Mouse (Mus musculus): ENCODE measurements around the gene Ptgfrn.

The Ptgfrn gene

DNA sequence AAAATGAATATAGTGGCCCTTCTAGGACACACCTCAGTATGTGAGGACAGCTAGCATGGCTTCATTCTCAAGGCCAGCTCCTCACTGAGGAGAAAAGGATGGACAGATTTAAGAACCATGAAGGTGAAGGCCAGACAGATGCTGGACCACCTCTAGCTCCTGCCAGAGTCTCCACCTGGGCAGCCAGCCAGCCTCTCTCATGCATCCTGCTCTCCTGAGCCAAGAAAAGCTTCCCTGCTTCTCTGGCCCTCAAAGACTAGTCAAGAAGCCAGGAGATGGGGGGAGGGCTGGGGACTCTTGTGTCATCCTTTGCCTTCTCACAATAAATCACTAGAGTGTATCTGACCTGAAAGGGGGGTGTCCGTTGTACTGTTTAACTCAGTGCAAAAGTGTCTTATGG is 31.7 kb downstream of the Ptgfrn start:
- DNase-seq, result no peak

DNA sequence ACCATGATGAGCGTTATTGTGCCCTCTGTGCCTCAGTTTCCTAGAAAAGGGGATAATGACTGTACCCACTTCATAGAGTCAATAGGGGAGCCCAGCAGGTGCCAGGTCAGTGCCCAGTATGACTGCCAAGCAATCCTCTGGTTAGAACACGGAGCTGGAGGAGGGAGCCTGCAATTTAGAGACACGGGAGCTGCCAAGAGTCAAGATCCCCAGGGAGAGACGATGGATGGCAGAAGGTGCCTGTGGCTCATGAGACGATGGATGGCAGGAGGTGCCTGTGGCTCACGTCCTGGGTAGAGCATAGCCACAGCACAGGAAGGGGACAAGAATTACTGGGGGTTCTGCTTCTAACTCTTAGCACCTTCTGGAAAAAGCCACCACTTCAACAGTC is 32.4 kb downstream of the Ptgfrn start:
- no peak for DNase-seq

DNA sequence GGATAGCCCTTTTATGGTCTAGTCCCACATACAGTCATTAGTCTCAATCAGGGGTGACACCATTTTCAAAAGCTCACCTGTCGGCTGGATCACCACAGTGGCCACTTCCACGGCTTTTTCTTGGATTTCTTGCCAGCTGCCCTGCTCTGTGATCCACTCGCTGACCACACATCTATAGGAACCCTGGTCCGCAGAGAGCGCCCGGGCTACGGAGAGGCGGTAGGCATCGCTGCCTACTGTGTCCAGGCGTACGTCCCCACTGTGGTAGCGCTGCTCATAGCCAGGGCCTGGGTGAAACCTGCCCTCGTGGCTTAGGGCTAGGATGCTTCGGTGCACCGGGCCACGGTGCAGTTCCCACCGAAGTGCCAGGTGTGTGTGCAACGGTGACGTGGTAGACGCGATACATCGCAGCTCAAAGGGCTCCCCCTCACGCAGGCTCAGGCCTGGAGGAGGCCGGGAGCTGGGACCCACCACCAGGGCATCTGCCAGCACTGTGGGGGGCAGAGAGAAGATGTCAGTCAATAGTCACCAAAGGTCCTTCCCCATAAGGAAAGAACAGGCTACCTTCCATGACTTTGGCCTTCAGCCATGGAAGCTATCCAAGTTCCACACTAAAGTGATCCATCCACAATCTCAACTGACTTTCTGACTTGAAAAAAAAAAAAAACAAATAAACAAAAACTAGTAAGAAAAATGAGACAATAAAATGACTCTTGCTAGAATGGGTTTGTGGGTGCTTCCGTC is 32.9 kb downstream of the Ptgfrn start:
- no peak for DNase-seq

DNA sequence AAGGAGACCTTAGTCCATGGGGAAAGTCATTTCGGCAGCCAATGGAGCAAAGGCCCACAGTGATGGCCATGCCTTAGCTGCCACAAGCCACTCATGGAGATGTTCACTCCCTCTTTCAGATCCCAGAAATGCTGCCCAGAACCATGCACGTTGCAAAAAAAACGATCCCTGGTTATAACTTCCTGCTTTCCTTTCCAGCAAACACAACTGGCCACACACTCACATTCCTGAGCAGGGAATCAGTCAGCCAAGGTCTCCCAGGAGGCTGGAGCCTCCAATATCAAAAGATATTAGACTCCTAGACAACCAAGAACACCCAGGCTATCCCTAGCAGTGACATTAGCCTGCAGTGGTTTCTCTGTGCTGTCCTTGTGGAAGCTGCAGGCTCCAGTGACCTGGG is 34.2 kb downstream of the Ptgfrn start:
- no peak for DNase-seq

DNA sequence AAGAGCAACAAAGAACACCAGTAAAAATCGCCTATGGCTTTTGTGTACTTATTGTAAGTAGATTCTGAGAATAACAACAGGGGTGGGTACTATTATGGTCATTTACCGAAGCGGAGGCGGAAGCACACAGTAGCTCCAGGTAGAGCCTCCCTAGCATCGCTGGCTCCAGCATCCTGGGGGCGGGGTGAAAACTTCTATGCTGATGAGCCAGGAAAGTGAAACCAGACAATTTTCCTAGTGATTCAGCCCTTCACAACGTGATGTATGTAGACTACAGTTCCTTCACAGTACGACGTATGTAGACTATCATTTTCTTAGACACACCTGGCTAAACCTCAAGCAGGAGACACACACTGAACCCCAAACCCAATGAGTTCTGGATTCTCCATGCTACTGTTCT is 36.7 kb downstream of the Ptgfrn start:
- no peak for DNase-seq

DNA sequence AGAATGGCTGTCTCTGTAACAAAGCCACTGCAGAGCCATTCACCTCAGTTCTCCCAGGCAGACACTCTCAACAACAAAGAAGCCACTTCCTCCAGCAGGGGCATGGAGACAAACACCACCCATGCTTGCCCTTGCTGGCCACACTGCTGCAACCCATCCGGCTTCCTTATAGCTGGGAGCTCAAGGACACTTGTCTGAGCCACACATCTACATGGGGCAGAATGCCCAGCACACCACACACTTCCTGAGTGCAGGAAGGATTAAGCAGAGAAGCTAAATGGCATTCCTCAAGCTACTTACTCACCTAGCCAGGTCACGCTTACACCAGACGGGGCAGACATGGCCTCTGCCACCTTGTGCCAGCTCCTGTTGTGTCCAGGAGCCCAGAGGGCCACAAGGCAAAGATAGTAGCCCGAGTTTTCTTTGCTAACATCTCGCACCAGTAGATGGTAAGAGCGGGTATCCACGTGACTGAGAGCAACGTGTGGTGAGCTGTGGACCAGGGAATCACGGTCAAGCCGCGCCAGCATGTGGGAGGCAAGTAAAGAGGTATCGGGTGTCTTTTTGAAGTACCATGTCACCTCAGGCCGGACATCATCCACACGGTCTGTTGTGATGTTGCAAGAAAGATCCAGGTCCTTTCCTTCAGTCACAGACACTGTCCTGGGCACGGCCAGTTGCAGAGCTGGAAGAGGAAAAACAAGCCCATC is 37.4 kb downstream of the Ptgfrn start:
- no peak for DNase-seq

DNA sequence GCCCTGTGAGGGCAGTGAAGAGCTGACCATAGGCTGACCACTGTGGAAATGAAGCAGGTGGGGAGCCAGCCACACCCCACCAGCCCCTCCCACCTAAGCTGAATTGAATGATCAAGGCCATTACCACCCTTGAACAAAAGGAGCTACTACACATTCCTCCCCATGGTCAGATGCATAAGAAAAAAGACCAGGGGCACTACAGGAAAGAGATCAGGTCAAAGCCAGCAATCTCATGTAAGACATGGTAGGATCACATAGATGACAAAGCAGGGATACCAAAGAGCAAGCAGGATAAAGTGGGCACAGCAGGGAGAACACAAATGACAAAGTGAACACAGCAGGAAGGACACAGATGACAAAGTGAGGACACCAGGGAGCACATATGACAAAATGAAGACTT is 38.5 kb downstream of the Ptgfrn start:
- no peak for DNase-seq

DNA sequence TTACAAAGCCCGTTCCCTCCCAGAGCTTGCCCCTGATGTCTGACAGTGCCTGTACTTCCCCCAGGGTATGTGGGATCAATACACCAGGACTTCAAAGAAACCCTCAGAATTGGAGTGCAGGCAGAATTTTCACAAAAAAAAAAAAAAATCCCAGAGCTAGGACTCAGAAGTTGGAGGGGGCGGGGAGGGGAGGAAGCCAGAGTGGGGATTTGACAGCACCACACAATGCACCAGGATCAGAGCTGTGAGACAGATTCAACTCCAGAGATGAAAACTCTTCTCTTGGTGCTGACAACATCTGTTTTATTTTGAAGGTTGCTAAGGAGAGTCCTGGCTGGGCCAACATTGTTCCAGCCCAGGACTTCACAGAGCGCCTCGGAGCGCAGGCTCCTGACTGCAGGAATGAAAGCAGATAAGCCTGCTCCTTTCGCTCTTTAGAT is 39.3 kb downstream of the Ptgfrn start:
- no peak for DNase-seq

DNA sequence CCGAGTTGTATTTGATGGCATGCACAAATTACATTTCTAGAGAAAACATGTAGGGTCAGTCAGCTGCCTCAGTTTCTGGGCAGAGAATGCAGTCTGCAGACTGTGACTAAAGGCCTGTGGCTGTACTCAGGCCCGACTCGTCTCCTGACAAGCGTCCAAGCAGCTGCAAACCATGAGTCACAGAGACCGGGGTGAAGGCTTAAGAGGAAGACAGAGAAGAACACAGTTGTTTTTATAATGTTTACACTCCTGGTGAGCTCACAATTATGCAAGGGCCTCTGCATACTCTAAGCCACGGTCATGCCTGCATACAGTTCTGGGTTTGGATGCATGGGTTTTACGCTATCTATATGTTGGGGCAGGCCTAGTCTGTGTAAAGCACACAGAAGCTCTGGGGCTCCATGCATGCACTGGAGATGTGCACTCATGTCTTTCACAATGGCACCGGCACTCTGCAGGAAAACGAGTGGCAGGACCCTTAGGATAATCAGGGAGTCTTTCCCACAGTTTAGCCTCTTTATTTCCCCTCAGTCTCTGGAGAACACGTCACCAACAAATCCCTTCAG is 39.8 kb downstream of the Ptgfrn start:
- DNase-seq, result no peak

DNA sequence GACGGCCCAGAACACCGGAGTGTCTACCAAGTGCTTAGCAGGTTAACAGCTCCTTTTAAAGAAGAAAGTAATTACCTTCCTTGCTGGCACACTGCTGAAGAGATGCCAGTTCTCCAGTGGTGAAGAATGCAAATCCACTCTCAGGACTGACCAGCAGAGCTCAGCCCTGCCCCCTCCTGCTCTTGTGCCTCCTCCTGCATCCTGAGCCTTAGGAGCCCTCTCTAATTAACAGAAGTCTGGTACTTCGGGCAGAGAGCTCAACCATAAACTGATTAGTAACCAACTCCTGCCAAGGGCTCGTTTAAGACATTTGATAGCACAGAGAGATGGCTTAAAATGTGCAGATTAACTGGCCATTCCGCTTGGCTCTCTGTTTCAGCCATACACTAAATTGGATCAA is 41.4 kb downstream of the Ptgfrn start:
- DNase-seq, result no peak

DNA sequence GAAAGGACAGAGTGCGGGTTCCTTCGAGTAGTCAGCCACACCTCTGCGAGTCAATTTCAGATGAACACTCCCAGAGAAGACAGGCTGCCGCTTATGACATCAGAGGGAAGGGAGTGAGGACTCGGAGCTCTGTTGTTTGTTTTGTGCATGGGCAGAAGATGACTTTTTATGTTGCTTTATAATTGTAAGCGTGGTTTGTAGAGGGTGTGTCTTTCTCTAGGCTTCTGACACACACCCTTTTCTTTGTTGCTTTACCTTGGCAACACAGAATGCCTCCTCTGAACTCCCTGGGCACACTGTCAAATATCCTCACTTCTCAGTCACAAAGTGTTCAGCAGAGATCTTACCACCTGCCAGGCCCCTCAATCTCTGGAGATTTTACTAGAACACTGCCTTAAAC is 43.9 kb downstream of the Ptgfrn start:
- DNase-seq, result no peak

DNA sequence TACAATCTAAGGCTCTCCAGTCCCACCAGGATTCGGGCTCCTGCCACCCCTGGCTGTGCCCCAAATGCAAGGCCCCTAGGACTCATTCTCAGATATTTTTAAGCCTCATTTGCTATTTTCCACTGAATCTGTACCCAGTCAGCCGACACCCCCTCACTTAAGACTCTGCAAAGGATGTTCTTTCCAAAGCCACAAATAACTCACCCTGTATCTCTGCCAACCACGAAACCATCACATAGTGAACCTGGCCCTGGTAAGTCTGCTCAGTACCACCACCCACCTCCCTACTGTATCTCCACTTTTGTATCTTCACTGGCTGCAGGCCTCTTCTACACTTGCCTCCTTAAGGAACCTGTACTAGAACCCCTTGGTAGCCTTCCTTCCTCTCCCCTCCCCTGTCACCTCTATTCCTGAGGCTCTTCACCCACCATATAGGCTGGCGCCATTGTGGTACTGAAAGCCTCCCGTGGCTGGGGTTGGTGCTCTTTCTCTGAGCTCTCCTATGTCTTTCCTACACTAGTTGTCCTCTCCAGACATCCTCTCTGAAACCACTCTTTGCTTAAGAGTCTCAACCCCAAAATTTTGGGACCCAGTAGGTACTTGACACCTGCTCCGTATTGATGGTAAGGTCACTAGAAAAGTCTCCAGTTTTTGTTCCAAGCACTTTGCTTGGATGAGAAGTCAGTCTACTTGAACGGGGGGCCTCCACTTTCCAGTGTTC is 48.1 kb downstream of the Ptgfrn start:
- DNase-seq, result no peak

DNA sequence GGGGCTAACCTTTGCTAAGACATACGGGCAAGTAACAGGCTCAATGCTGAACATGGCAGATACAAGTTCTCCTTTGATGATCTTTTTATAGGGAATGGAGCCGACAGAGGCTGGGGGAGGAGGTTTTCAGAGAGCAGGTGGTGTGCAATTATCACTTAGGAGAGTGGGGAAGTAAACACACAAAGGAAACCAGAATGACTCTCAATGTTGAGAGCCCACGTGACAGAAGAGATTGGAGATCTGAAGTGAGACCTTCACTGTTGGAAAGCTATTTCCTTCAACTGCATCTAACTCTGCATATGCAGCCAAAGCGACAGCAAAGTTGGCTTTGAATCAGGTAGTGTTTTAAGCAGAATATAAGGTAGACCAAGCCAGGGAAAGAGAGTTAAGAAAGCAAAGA is 50.9 kb downstream of the Ptgfrn start:
- no peak for DNase-seq

DNA sequence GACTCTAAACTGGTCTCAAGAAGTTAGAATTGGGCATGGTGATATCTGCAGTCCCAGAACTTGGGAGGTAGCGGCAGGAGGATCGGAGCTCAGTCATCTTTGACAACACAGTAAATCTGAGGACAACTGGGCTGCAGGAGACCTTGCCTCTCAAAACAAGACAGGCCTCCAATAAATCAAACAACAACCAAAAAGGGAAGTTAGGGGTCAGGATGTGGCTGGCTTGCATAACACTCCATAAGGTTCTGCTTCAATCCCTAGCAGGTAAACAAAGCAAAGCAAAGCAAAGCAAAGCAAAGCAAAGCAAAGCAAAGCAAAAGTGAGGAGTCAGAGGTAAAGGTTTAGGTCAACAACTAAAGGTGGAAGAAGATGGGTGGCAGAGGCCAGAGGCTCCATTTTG is 51.9 kb downstream of the Ptgfrn start:
- DNase-seq, result peak; percentile 16 to 28

DNA sequence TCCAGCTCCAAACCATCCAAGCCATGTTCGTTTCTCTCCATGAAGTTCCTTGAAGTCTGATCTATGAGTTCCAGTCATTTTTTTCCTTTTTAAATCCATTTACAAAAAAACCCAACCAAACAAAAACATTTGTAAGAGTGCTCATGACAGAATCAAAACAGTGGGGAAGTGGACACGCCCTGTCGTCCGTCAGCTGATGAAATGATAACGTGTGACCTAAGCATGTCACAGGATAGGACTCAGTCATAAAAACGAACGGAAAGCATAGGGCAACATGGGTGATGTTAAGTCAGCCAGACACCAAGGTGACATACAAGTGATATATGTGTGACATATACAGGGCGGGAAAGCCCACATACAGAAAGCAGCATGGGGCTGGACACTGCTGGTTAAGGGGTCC is 54.9 kb downstream of the Ptgfrn start:
- DNase-seq, result no peak

DNA sequence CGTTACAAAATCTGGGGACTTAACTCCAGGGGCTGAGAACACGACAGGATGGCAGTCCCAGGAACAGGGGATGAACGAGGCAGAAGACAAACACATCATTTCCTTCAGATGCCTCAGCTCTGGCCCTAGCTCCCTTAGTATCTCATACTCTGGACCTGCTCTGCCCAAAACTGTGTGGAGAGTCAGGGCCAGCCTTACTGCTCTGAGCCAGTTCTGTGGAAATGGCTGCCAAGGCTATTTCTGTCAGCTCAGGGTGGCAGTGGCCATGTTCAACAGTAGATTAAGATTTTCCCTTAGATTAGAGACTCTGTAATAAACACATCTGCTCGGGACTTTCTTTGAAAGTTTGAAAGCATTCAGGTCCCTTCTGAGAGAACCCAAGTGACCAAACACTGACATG is 58.5 kb downstream of the Ptgfrn start:
- DNase-seq, result no peak

DNA sequence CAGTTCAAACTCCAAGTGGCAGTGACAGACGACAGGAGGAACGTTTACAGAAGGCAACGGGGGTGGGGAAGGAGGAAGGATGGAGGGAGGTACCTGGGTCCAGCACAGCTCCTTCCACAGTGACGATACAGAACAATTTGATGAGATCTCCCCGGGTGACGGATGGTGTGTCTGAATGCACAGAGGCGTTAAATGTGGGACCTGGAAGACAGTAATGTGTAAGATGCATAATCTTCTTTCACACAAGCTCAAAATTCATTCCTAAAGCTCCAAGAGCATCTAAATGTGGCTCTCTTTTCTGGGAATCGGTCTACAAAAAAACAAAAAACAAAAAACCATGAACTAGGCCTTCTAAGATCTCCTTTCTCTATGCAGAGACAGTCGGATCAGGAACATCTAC is 60.1 kb downstream of the Ptgfrn start:
- DNase-seq, result no peak

DNA sequence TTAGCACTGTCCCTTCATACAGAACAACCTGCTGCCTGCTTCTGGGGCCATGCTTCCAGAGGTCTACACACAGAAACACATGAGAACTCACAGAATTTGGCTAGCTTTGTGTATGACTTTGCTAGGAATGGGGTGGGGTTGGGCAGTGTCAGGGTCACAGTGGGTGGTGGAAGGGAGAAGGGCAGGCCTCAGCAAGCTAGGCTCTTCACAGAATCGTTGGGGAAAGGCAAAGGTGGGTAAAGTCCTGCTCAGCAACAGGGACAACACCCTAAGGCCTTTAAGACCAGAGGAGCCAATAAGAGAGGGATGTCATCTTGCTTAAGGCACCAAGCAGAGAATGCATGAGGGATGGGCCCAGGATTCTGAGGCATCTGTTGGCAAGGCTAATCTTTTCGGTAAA is 61.3 kb downstream of the Ptgfrn start:
- no peak for DNase-seq

DNA sequence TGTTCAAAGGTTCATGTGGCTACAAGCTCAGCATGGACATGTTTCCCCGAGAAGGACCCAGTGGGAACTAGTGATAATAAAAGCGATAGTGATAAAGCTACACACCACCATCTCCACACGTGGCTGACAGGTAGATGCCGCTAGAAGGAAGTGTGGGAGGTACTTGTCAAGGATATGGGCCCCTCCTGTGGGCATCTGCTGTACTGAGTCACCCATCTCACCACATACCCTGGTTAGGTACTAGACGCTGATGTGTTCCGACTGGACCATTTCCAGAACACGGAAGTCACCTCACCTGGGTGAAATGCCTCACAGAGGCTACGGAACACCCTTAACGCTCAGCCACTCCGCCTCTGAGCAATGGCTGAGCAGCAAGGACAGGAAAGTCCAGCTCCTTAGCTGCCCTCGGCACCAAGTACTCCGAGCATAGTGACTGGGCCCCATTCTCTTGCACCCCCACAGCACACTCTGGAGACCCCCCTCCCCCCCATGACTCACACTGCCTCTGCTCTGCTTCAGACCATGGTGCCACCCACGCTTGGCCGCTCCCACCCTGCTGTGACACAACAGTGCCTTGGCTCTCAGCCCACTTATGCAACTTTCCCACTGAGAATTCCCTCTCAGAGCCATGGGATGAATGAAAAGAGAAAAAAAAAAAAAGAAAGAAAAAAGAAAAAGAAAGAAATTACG is 62.3 kb downstream of the Ptgfrn start:
- DNase-seq, result no peak

DNA sequence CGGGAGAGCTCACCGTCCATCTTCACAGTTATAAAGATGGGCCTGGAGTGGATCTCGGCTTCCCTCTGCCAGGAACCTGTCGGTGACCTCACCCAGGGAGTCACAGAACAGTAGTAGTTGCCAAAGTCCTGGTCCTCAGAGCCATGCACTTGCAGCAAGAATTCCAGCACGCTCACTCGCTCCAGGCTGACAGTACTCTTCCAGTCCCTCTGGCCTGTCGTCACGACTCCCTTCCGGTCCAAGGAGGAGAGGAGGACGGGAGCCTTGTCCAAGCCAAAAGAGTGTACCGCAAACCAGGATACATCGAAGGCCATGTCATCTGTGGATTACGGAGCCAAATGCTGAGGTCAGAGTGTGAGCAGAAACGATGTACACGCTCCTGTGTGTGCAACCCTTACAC is 64.6 kb downstream of the Ptgfrn start:
- DNase-seq, result no peak

DNA sequence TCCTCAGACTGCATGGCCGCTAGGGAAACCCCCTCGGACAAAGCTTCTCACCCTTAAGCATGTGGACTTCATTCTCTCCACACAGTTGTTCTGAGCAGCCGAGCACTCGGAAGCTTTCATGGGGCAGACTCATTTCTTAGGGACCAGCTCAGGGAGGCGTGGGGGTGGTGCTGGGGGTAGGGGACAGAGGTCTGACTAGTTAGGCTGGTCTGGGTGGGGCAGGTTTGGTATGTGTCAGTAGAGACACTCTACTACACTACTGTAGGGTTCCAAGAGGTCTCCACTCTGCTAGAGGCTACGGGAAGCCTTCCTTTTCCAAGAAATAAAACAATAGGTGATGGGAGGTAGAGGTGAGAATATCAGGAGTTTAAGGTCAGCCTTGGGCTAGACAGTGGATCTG is 65.4 kb downstream of the Ptgfrn start:
- no peak for DNase-seq

DNA sequence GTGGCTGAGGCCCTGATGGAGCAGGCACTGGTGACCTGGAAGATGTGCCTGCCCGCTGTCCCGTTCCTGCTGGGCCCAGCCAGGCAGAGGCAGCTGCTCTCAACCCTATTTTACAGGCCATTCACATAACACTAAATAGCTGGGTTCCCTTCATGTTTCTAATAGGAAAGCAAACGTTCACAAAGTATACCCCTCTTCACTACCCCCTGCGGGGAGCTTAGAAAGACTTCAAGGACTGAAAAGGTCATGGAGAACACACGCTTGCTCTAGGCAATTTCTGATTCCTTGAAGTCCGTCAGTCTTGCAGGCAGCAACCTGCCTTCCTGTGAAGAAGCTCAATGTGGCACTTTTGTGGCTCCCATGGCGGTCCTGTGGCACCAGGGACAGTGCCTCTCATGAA is 68.1 kb downstream of the Ptgfrn start:
- no peak for DNase-seq

DNA sequence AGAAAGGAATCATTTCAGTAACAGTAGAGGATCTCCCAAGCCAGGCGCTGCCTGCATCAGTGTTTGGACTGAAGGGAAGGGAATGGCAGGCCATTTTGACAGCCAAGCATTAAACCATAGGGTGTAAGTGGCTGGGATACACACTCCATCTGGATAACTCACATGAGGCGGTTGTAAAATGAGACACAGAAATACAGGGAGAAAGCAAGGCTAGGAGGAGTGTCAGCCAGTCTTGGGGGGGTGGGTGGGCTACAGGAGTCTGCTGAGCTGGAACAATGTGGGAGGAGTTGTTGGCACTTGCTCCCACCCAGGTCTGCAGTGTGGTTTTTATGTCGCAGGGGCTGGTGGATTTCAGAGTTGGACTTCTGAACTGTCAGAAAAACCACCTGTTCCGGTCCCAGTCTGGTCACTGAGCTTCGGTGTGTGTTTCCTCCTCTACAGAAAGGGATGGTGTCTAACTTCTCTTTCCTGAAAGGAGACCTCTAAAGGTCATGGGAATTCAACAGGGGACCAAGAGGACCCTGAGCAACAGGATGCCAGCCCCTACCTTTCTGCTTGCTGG is 72.0 kb downstream of the Ptgfrn start:
- DNase-seq, result no peak
